Mouse (Mus musculus) CD8-positive naive resting alpha-beta T cell, adult 57 days (primary cell): ENCODE results near the gene 4931400O07Rik. TPM values are rescaled to one million over a fixed set of nuclear protein-coding genes. Genes with fewer than 3 reads are reported as not detected.

Experiments
- total RNA-seq: library from RNA; stranded (reverse); gene quantifications from one replicate; pipeline ENCODE4 v1.2.4, GENCODE M21; 2023

The 4931400O07Rik gene
- not detected for total RNA-seq

DNA sequence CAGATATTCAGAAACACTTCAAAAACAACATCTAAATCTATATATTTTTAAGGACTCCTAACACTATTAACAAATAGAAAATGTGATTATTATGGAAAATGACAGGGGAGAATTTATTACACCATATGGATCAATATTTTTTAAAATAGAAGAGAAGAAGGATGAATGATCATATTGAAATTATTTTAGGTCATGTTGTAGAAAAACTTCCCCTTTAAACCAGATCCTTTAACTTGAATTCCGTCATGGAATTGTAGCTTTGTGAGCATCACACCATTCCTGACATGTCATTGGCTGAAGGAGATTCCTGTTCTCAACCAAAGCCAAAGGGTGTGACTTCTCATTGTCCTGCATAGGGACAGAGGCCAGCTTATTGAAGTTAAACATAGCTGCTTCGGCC is at the start of gene 4931400O07Rik:
Gene 4931400O07Rik (plus strand): TSS at position 301 of the 400 bp plus-strand sequence.

Other genes starting within 250 kb of the 4931400O07Rik start
- not detected for gene 4933402E13Rik, start 184.5 kb upstream of the 4931400O07Rik start, total RNA-seq